Mouse (Mus musculus) urinary bladder, postnatal 10 days (tissue): ENCODE results near the gene Olfr957.

Experiments used
- DNase-seq: peaks from one replicate; pipeline ENCODE4 v3.0.0; 2022; ENCODE audit warnings: low spot score

Gene Olfr957

GRCm38 (mm10) chr9:39515531-39515930 lies at the start of gene Olfr957:
Gene Olfr957, minus strand, starts transcription at chr9:39515809.
- no peak for DNase-seq

GRCm38 (mm10) chr9:39558349-39558647 lies 42.7 kb upstream of the Olfr957 start:
- DNase-seq: no peak

GRCm38 (mm10) chr9:39557529-39558348 lies 42.1 kb upstream of the Olfr957 start:
- DNase-seq: no peak

- no peak for DNase-seq
Measured at GRCm38 (mm10) chr9:39553946-39554345, 38.3 kb upstream of the Olfr957 start, which contains the start of gene Olfr958. Gene Olfr958, minus strand, starts transcription at chr9:39554054.

GRCm38 (mm10) chr9:39550806-39551205 lies 35.2 kb upstream of the Olfr957 start:
- no peak for DNase-seq

GRCm38 (mm10) chr9:39523616-39524285 lies 8.1 kb upstream of the Olfr957 start:
- no peak for DNase-seq

GRCm38 (mm10) chr9:39518595-39518994 lies 3.0 kb upstream of the Olfr957 start:
- no peak for DNase-seq

- no peak for DNase-seq
Measured at GRCm38 (mm10) chr9:39509412-39509811, 6.2 kb downstream of the Olfr957 start.

- DNase-seq: no peak
Measured at GRCm38 (mm10) chr9:39508998-39509397, 6.6 kb downstream of the Olfr957 start.

- no peak for DNase-seq
Measured at GRCm38 (mm10) chr9:39493895-39494294, 21.7 kb downstream of the Olfr957 start, which contains the start of gene Olfr44. Gene Olfr44, minus strand, starts transcription at chr9:39493995.

GRCm38 (mm10) chr9:39471844-39472243 lies 43.8 kb downstream of the Olfr957 start, which contains the start of gene Olfr955:
Gene Olfr955, minus strand, starts transcription at chr9:39471944.
- no peak for DNase-seq
